In the genomic region with DNA sequence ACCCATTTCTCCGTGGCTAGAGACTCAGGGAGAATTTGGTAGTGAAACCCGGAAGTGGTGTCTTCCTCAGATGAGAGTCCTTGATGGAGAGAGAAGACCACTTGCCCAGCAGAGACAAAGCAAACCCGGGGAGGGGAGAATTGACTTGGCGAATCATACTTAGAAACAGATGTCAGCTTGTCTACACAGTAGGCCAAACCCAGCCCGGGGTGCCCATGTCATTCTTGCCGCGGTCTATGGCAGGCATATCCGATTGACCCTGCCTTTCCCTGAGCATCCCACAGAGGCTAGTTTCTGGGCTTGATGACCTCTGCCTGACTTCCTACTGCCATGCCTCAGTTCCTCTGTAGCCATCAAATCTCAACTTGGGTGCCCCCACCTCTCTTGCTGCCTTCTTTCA, we compare ENCODE assay signal across 9 mouse cellular contexts.
DNase-seq lines count a peak whose midpoint lies in the region; ATAC-seq lines count a peak whose summit lies in the region.
"Had no signal": no experiment of that assay in that cellular context is flagged by ENCODE, and none has a peak within 500 bp of the region (broad histone marks: within the 10 kb centered on the region; RNA-seq: fewer than 3 reads in every experiment).

No protein-coding gene starts in this region.

- H3K27me3 ChIP-seq in hindbrain, embryonic 13.5 days = peaks cover 40% of the 10 kb centered on the region
- H3K27me3 ChIP-seq in hindbrain, embryonic 16.5 days (replicated peaks; ENCODE audit: control insufficient read depth, insufficient read depth, low read length) = peaks cover 2% of the 10 kb centered on the region; the same call in 1 of the 2 replicates
- no peaks in the 10 kb centered on the region for H3K27me3 ChIP-seq in neural tube, embryonic 12.5 days (replicated peaks)
- no peaks in the 10 kb centered on the region for H3K27me3 ChIP-seq in forebrain, embryonic 13.5 days
- H3K27me3 ChIP-seq in stomach, embryonic 15.5 days (replicated peaks) = no peaks in the 10 kb centered on the region

- no peaks in the 10 kb centered on the region for H3K9me3 ChIP-seq in hindbrain, embryonic 13.5 days
- H3K9me3 ChIP-seq in hindbrain, embryonic 16.5 days (ENCODE audit: control insufficient read depth, low read length) = no peaks in the 10 kb centered on the region
- no peaks in the 10 kb centered on the region for H3K9me3 ChIP-seq in neural tube, embryonic 12.5 days
- H3K9me3 ChIP-seq in forebrain, embryonic 13.5 days (replicated peaks) = no peaks in the 10 kb centered on the region
- no peaks in the 10 kb centered on the region for H3K9me3 ChIP-seq in stomach, embryonic 15.5 days

- H3K4me3 ChIP-seq in hindbrain, embryonic 13.5 days = no peak overlapping the region
- H3K4me3 ChIP-seq in hindbrain, embryonic 16.5 days (ENCODE audit: low read length) = no peak overlapping the region
- no peak overlapping the region for H3K4me3 ChIP-seq in neural tube, embryonic 12.5 days
- no peak overlapping the region for H3K4me3 ChIP-seq in forebrain, embryonic 13.5 days
- H3K4me3 ChIP-seq in stomach, embryonic 15.5 days (replicated peaks) = no peak overlapping the region

- peak overlapping the region; percentile 73; the same call in 1 of the 2 replicates for H3K4me2 ChIP-seq in hindbrain, embryonic 13.5 days
- no peak overlapping the region; the same call in 1 of the 2 replicates for H3K4me2 ChIP-seq in hindbrain, embryonic 16.5 days (ENCODE audit: low read length)
- H3K4me2 ChIP-seq in neural tube, embryonic 12.5 days (replicated peaks) = peak overlapping the region; percentile 66
- peak overlapping the region; percentile 65; the same call in 1 of the 2 replicates for H3K4me2 ChIP-seq in forebrain, embryonic 13.5 days
- H3K4me2 ChIP-seq in stomach, embryonic 15.5 days = no peak overlapping the region; the same call in 1 of the 2 replicates

- no peak for ATAC-seq in hindbrain, embryonic 13.5 days (ENCODE audit: low FRiP score)
- no peak for ATAC-seq in hindbrain, embryonic 16.5 days
- ATAC-seq in neural tube, embryonic 12.5 days (ENCODE audit: low FRiP score, low read depth) = no peak
- ATAC-seq in forebrain, embryonic 13.5 days = no peak
- no peak for ATAC-seq in stomach, embryonic 15.5 days (ENCODE audit: insufficient read depth, low FRiP score, low read depth)

- peaks cover 18% of the 10 kb centered on the region for H3K4me1 ChIP-seq in hindbrain, embryonic 13.5 days (replicated peaks)
- peaks cover 11% of the 10 kb centered on the region for H3K4me1 ChIP-seq in hindbrain, embryonic 16.5 days (ENCODE audit: control insufficient read depth, insufficient read depth, low read depth, low read length)
- peaks cover 22% of the 10 kb centered on the region for H3K4me1 ChIP-seq in neural tube, embryonic 12.5 days
- H3K4me1 ChIP-seq in forebrain, embryonic 13.5 days = peaks cover 32% of the 10 kb centered on the region
- H3K4me1 ChIP-seq in stomach, embryonic 15.5 days = peaks cover 14% of the 10 kb centered on the region

- WGBS in hindbrain, embryonic 13.5 days = 82% methylated on average over 8 of the region's 8 CpGs
- 74% methylated on average over 8 of the region's 8 CpGs for whole genome bisulfite sequencing in hindbrain, embryonic 16.5 days
- WGBS in neural tube, embryonic 12.5 days = 81% methylated on average over 8 of the region's 8 CpGs
- 82% methylated on average over 8 of the region's 8 CpGs for WGBS in forebrain, embryonic 13.5 days
- WGBS in stomach, embryonic 15.5 days = 81% methylated on average over 8 of the region's 8 CpGs

- no peaks in the 10 kb centered on the region for H3K36me3 ChIP-seq in hindbrain, embryonic 13.5 days
- no peaks in the 10 kb centered on the region for H3K36me3 ChIP-seq in hindbrain, embryonic 16.5 days (ENCODE audit: control insufficient read depth, insufficient read depth, low read length)
- no peaks in the 10 kb centered on the region for H3K36me3 ChIP-seq in neural tube, embryonic 12.5 days
- H3K36me3 ChIP-seq in forebrain, embryonic 13.5 days (ENCODE audit: poor library complexity, severe bottlenecking) = no peaks in the 10 kb centered on the region
- no peaks in the 10 kb centered on the region for H3K36me3 ChIP-seq in stomach, embryonic 15.5 days

- H3K9ac ChIP-seq in hindbrain, embryonic 13.5 days = no peak overlapping the region
- no peak overlapping the region for H3K9ac ChIP-seq in hindbrain, embryonic 16.5 days (ENCODE audit: low read depth, low read length)
- H3K9ac ChIP-seq in neural tube, embryonic 12.5 days = no peak overlapping the region
- no peak overlapping the region for H3K9ac ChIP-seq in forebrain, embryonic 13.5 days
- no peak overlapping the region for H3K9ac ChIP-seq in stomach, embryonic 15.5 days

- DNase-seq in neural tube, embryonic 10.5 days (ENCODE audit: extremely low spot score, low spot score) = no peak
- DNase-seq in spleen, postnatal 10 days (ENCODE audit: low spot score in 2 of 2) = no peak
- DNase-seq in thymus, postnatal 36 days = no peak
- DNase-seq: thymus, postnatal 25 days had no signal

- no peak overlapping the region; the same call in 1 of the 2 replicates for H3K27ac ChIP-seq in hindbrain, embryonic 13.5 days
- no peak overlapping the region; the same call in 1 of the 2 replicates for H3K27ac ChIP-seq in hindbrain, embryonic 16.5 days (ENCODE audit: low read depth, low read length)
- H3K27ac ChIP-seq in neural tube, embryonic 12.5 days = peak overlapping the region; percentile 93; the same call in 1 of the 2 replicates
- peak overlapping the region; percentile 98 for H3K27ac ChIP-seq in forebrain, embryonic 13.5 days
- peak overlapping the region; percentile 98 for H3K27ac ChIP-seq in stomach, embryonic 15.5 days

Comparison
In these comparisons a context has a peak if more than half of its experiments do, and no peak if none do; other contexts are left out.
1. H3K4me2 ChIP-seq: peak in hindbrain, embryonic 13.5 days (single experiment), neural tube, embryonic 12.5 days (single experiment) and forebrain, embryonic 13.5 days (single experiment); none in hindbrain, embryonic 16.5 days (single experiment) and stomach, embryonic 15.5 days (single experiment).
2. H3K27ac ChIP-seq: peak in neural tube, embryonic 12.5 days (single experiment), forebrain, embryonic 13.5 days (single experiment) and stomach, embryonic 15.5 days (single experiment); none in hindbrain, embryonic 13.5 days (single experiment) and hindbrain, embryonic 16.5 days (single experiment).